Mouse (Mus musculus) 416B (cell line): ENCODE measurements around the gene Aym1.

Experiments used
- DNase-seq: peaks from one replicate; pipeline ENCODE4 v3.0.0; 2011; ENCODE audit warnings: low read depth

Aym1 gene

DNA sequence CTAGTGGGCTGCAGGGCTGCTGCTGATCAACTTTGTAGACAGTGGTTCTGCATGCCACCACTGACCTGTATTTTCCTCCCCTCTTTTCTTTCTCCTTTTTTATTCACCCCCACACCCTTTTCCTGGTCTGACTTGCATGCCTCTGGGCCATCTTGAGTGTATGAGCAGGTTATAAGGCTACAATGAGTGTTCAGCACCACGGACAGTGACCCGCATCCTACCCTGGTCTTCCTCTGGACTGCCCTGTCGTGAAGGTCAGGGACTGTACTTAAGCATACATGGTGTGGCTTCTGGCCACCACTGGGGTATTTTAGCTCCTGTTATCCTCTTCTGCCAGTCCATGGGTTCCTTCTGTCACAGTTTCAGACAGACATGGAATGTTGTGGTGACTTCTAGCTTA is 50.3 kb downstream of the Aym1 start:
- DNase-seq, result peak; percentile 63
